Mouse (Mus musculus) adrenal gland, postnatal 4 days (tissue): Measurements from ENCODE around the gene Efcab12. TPM values are rescaled to one million over a fixed set of nuclear protein-coding genes. Genes with fewer than 3 reads are reported as not detected.
"Not testable (repeated sequence)": the region's sequence is repeated elsewhere in the genome, so short reads cannot be mapped to it uniquely, and the experiment has no call there.

ENCODE experiments used
- DNase-seq, 2 experiments: peaks; one replicate each; pipeline ENCODE4 v3.0.0; 2021 to 2022; ENCODE audit warnings: low spot score in 2 of 2, mixed read lengths in 2 of 2
- long read RNA-seq, 2 experiments: library from polyadenylated mRNA; stranded (forward); transcript quantifications; one replicate each; pipeline ENCODE4 v2.0.0; 2021
- total RNA-seq, 2 experiments: library from RNA; stranded (reverse); gene quantifications; 2 replicates each; pipeline ENCODE4 v1.2.3; 2021

The Efcab12 gene
- 1 to 10 TPM in 1 of 2 experiments, under 1 TPM in 1; 0.96 to 1.9 TPM for total RNA-seq
- long read RNA-seq, experiment 1 = 0 reads
- long read RNA-seq, experiment 2, partial matches to known transcripts = 0 of 2 reads
- long read RNA-seq, experiment 2, other reads (novel, unspliced or antisense) = 0 of 2 reads

DNA sequence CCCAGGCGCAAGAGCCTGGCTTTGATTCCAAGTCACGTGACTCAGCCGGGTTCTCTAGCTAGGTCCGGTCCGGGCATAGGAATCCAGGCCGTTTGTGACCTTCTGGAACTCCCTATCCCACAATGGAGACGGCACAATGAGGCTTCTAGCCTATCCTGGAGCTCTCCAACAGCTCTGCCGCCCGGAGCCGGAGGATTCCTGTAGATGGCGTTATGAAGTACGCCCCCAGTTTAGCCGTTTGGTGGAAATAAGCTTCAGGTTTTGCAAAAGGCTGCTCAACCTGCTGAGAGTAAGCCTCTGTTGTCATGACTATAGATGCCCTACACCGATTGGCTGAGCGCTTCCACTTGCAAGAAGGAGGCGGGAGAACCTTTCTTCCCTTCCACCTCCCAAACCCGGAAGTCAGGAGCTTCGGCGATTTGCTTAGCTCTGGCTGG is at the start of gene Efcab12:
Efcab12 (minus strand) TSS at position 252 of the 437 bp plus-strand sequence.
- peak in 1 of 2 experiments; percentile 53 for DNase-seq

DNA sequence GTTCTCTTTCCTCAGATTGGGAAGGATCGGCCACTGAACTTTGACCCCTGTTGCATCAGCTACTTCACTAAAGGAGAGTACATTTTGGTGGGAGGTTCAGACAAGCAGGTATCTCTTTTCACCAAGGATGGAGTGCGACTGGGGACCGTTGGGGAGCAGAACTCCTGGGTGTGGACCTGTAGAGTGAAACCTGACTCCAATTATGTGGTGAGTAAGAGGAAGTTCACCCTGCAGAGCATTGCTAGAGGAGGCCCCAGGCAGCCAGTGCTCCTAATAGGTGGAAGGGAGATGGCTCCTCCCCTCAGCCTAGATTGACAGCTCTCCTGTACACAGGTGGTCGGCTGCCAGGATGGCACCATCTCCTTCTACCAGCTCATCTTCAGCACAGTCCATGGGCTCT is 48.7 kb upstream of the Efcab12 start:
- no peak for DNase-seq

DNA sequence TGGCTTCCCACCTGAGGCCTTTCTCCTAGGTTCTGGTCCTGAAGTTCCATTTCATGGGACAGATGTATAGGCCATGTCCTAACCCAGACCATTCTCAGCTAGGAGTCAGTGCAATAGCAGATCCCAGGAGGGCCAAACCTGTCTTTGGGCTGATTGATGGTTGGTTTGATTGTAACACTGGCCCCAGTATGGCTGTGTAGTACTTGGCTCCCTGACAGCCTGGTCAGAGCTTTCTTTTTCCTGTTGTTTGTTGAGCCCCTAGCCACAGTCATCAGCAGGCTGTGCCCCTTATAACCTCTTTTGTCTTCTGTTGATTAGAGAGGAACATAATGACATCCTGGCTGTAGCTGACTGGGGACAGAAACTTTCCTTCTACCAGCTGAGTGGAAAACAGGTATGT is 45.8 kb upstream of the Efcab12 start:
- no peak for DNase-seq

DNA sequence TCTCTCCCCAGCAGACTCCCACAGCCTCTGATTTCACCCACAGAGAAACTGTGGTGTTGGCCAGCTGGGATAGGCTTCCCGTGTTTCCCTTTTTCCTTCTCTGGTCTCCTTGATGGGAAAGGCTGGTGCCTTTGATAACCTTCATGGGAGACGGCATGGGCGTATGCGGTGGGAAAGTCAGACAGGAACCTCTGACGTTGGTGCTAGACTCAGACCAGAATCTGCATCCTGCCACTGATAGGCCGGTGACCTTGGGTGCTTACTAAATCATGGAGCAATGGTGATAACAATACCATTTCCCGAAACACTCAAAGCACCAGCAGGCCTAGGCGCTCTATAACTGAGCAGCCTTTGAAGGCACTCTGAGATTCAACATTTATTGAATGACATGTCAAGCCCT is 42.5 kb upstream of the Efcab12 start:
- no peak for DNase-seq

DNA sequence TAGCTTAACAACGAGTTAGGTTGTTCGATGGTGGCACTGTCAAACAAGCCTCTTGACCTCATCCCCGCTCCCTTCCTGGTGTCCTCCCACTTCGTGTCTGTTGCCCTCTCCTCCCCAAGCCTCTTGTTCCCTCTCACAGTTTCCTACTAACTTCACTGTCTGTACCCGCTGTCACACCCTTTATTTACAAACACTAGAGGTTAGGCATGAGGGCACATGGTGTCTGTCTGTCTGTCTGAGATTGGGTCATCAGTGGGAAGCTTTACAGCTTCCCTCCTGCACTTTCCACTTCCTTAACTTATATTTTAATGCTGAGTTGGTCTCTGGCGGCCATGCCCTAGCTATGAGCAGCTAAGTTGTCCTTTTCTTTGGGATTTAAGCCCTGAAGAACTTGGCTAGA is 41.5 kb upstream of the Efcab12 start:
- DNase-seq = no peak

DNA sequence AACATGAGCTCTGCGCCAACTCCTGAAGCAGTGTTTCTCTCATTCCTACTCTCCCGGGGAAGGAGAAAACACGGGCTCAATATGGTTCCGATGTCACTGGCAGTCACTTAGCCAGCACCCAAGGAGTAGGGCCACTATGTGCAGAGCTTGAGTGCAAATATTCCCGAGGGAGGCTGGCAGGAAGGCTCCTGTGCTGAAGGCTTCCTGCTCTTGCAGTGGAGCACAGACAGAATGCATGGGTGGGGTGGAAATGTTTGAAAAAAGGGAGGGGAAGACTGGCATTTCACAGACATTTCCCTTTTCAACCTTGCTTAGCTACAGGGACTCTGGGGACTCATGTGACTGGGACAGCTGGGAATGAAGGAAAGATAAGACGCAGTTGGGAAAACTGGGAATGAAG is 40.5 kb upstream of the Efcab12 start:
- no peak for DNase-seq

DNA sequence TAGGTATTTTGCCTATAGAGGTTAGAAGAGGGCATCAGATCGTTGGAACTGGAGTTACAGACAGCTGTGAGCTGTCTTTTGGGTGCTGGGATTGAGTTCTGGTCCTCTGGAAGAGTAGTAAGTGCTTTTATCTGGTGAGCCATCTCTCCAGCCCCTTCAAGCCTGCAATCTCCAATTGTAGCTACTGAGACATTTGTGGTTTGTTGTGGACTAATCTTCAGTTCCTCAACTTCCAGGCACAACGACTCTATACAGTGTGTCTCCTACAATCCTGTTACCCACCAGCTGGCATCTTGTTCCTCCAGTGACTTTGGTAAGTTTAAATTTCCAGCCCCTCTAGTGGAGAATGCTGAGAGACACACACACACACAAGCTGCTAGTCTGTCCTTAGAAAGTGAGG is 39.0 kb upstream of the Efcab12 start:
- no peak for DNase-seq

DNA sequence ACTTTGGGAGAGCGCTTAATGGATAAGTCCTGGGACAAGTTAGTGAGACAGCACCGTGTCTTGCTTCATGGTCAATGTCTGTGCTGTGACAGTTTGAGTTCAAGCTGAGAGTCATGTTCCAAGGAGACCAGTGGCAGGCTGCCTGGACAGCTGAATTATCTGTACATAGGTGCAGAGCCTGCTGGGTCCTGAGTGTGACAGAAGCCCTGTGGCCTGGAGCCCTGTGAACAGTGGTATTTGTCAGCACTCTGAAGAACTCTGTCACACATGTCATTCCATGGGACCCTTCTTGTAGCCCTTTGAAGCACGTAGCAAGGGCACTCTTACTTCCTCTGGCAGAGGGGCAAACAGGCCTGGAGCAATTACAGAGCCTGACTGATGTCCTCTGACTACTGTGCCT is 33.1 kb upstream of the Efcab12 start:
- not testable (repeated sequence) for DNase-seq

DNA sequence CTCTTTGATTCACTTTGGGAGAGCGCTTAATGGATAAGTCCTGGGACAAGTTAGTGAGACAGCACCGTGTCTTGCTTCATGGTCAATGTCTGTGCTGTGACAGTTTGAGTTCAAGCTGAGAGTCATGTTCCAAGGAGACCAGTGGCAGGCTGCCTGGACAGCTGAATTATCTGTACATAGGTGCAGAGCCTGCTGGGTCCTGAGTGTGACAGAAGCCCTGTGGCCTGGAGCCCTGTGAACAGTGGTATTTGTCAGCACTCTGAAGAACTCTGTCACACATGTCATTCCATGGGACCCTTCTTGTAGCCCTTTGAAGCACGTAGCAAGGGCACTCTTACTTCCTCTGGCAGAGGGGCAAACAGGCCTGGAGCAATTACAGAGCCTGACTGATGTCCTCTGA is 28.9 kb upstream of the Efcab12 start:
- not testable (repeated sequence) for DNase-seq

DNA sequence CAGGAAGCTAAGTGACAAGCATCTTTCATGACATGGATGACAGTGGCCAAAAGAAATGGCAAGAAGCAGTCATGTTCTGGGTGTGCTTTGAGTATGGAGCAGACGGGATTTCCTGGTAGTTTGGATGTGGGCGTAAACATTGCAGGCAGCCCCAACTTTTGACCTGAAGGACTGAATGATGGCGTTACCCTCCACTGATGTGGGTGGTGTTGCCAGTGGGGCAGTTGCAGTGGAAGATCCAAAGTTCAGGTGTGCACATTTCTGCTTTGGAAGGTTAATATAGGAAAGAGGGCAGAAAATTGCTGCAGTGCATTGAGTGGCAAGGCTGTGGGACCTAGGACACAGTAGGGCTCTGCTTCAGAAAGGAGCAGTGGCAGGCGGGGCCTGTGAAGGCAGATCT is 27.0 kb upstream of the Efcab12 start:
- DNase-seq = no peak

DNA sequence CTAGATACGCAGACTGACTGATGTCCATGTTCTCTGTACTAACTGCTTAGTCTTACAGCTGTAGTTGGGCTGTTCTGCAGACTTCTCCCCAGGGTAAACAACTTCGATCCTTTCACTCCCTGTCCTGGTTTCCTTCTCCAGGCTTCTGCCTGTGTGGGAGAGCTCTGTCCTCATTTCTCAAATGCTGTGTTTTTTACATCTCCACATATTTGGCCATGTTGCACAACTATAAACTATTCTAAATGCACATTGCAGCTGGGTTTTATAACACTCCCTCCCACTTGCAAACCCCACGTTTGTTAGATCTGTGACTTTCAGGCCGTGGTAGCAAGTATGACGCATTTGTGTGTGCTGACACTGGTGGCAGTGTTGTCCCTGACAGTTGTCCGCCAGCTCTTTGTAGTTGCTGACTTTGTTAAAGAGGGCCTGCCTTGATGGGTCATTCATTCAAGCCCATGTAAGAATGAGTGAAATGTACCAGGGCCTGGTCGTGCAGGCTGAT is 25.2 kb upstream of the Efcab12 start:
- no peak for DNase-seq

DNA sequence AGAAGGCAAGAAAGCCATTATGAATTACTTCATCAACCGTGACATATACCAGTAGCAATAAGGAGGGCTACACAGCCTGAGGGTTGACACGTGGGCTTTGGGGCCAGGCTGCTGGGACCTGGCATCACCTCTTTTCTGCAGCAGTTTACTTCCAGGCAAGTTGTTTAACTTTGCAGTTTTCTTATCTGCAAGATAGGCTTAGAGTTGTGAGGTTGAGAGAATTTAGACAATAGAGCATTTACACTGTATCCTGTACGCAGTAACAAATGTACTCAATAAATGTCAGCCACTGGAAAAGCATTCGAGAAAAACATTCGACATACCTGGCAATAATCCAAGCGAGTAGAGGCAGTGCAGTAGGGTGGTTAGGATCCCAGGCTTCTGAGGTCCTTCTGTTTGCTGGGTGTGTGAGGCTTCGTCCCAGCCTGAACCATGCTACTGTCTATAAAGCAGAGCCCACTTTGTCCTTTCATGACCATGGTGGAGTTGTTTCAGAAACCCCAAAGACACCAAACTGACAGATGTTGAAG is 21.9 kb upstream of the Efcab12 start:
- no peak for DNase-seq

DNA sequence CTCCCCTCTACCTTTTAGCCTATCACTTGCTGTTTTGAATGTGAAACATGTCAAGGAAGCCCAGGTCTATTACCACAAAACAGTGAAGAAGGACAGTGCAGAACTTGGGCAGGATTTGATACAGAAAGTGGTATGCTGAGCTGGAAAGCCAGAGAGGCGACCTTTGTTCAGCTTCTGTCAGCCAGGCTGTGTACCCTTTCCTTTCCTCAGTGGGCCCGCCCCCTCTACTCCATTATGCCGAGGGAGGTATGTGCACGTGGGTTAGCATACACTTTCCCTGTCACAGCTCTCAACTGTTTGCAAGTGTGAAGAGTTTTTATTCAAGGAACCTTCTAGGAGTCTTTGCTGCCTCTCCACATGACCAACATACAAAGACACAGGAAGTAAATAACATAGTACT is 21.0 kb upstream of the Efcab12 start:
- DNase-seq = no peak

DNA sequence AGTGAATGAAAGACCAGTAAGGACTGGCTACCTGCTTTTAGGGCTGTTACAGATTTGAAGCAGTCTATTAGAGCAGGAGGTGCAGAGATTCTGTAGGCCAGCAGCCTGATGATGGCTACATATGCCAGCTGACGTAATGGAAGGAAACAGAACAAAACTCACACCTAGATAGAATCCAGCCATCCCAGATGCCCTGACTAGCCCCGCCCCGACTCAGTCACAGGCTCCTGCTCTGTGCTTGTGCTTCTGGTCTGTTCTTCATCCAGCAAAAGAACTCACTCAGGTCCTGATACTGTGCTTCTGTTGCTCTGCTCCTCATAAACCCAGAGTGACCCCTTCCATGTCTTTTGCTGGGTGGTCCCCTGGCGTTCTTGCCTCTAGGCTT is 18.1 kb upstream of the Efcab12 start:
- DNase-seq = no peak

DNA sequence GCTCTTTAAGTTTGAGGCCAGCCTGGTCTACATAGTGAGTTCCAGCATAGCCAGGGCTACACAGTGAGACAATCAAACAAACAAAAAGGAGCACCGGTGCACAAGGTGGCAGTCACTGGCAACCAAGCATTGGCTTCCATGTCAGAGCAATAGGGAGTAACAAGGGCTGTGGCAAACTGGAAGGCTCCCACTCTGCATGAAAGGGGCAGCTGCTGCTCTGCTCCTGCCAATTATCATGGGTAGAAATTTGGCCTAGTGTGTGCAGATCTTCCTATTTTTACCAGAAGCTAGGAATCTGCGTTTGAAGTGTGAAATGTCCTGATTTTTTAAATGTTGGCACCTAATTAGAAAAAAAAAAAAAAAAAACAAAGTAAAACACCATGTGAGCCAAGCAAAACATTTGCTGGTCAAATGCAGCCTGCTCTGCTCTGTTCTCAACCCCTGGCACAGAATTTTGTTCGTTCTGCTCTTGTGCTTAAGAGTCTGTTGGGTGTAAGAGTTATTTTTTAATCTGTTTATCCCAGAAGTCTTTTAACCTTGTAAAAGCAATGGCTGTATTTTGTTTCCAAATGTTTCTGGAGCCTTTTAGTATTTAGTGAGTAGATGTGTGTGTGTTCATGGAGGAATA is 17.6 kb upstream of the Efcab12 start:
- DNase-seq = no peak

DNA sequence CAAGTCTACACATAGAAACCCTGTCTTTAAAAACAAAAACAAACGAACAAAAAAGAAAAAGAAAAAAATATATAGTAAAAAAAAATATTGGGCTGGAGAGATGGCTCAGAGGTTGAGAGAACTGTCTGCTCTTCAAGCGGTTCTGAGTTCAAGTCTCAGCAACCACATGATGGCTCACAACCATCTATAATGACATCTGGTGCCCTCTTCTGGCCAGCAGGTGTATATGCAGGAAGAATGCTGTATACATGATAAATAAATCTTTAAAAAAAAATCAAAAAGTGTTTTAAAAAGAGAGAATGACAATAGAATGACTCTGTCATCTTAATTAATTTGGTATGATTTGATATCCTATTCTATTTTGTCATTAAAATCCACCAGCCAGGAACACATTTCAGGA is 16.2 kb upstream of the Efcab12 start:
- no peak for DNase-seq

DNA sequence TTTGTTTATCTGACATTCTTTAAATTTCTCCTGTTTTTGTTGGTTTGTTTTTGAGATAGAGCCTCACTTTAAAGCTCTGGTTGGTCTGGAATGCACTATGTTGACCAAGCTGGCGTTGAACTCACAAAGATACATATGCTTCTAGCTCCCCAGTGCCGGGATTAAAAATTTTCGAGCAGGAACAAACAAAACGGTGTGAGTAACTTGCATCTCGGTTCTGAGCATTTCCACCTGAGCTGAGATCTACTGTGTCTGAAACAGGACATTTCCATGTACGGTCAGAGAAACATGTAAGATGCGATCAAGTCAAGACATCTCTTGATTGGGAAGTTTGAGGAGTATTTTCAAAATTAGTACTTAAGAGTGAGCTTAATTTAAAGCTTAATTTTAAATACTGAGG is 15.8 kb upstream of the Efcab12 start:
- DNase-seq = no peak

DNA sequence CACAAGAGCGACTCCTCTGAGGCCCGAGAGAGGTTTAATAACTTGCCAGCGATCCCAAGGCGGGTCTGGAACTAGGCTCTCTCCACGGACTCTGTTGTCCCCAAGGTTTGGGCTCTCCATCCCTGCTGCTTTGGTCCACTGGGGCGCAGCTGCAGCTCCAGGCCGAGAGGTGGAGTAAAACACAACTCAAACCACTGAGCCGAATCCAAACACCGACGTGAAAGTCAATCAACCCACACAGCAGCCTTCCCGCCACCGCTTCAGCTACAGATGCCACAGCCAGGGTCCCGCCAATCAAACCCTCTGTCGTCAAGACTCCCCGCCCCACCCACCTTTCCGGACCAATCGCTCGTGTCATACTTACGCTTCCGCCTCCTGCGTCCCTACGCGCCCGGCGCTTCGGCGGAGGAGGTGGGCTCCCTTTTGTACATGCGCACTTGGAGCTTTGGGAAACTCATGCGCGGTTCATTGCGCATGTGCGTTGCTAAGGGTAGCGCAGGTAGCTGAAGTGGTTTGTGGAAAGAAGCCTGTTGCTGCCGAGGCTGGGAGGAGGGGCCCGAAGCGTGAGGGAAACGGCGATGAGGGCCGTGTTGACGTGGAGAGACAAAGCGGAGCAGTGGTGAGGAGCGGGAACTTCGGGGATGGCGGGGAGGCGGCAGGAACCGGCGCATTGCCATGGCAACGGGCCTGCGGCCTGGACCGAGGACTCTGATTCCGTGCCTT is 15.0 kb upstream of the Efcab12 start, which contains the start of the genes Mbd4 and Ift122:
Mbd4 (minus strand) TSS at position 281 of the 723 bp plus-strand sequence.
Ift122 (plus strand) TSS at position 380 of the 723 bp plus-strand sequence.
- DNase-seq = peak; percentile 78 to 96

DNA sequence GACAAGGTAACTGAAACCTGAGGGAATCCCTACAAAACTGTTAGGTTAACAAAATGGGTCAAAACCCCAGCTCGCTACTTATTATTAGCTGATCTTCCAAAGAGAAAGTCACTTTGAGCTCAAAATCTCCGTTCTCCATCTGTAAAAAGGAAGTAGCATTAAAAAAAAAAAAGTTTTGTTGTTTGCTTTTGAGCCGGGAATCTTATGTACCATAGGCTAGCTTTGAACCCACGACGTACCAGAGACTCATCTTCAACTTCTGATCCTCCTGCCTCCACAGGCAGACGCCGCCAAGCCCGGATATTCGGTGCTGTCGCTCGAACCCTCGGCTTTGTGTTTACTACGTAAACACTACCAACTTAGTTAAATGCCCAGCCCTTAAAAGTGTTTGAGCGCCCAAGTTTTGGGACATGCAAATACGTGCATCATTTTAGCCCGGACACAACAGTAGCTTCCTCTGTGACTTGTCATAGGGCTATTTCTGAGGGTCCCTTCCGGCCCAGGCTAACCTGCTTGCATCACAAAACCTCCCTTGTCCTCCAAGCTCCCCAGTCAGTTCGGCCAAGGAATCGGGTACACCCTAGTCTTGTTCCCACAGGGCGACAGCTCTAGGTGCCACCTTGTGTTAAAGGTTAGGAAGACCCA is 14.4 kb upstream of the Efcab12 start:
- DNase-seq = no peak

DNA sequence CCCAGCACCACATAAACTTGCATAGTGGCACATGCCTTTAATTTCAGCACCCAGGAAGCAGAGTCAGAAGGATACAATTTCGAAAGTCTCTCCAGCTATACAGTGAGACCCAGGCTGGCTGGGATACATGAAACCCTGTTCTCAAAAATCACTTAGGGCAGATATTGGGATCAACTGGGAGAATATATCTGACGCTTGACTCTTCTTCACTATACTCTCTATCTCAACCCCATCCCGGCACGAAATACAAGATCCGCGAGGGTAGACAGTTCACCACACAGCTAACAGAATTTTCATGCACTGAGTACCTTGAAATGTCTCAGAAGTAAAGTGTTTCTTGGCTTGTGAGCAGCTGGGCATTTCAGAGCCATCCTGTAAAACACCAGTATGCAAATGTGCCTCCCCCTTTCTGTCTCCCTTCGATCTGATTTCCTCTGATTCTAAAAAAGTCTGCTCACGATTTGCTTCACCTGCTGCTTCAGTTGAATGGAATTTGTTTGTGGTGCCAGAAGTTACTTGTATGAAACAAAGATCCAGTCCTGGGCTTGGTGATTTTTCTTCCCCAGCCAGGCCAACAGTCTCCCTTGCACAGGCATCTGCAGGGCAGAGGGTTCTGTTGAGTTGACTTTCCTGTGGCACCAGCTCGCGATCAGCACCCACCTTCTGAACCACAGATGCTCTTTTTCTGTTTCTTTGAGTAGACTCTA is 10.5 kb upstream of the Efcab12 start:
- no peak for DNase-seq
